Mouse (Mus musculus): ENCODE data around the gene Ppil1. TPM values are rescaled to one million over a fixed set of nuclear protein-coding genes. Genes with fewer than 3 reads are reported as not detected.
"Not testable (repeated sequence)": the region's sequence is repeated elsewhere in the genome, so short reads cannot be mapped to it uniquely, and the experiment has no call there.

Gene Ppil1
- polyA plus RNA-seq, 1 experiment from 2014 or later = 129 TPM

DNA sequence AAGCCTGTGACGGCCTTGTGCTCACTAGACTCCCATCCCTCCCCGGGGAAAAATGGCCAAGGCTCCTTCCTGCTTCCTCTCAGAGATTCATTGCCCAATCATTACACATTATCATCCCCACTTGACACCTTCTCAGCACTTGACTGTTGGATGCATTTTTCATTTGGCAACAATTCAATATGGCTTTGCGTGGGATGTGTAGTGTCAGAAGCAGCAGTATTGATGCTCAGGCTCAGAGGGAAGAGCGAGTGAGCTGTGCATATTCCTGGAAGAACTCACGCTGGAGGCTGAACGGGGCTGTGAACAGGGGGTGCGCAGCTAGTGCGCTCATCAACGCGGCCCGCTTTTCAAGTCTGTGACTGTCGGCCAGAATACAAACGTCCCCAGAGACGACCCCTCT is 13.0 kb downstream of the Ppil1 start:
- Histone ChIP-seq H3K36me3 (peaks cover 31% of the 10 kb centered on the region; the same call in 1 of the 2 replicates), H3K4me1 (peaks cover 55% of the 10 kb centered on the region)
- H3K4me2 ChIP-seq (replicated peaks); H3K27ac ChIP-seq (replicated peaks); ATAC-seq (ENCODE audit: insufficient number of reproducible peaks, low FRiP score, low TSS enrichment, low read depth); H3K27me3 ChIP-seq; H3K9me3 ChIP-seq (replicated peaks); H3K4me3 ChIP-seq (replicated peaks); H3K9ac ChIP-seq: not testable (repeated sequence)
- 84% methylated on average over 14 of the region's 14 CpGs for WGBS

GRCm38 (mm10) chr17:29249512-29249911 is 14.5 kb downstream of the Ppil1 start:
- H3K36me3 ChIP-seq = peaks cover 25% of the 10 kb centered on the region; the same call in 1 of the 2 replicates
- ATAC-seq (ENCODE audit: insufficient number of reproducible peaks, low FRiP score, low TSS enrichment, low read depth) = no peak
- H3K4me2 ChIP-seq (replicated peaks) = no peak overlapping the region
- WGBS = 63% methylated on average over 9 of the region's 9 CpGs
- no peak overlapping the region for H3K4me3 ChIP-seq (replicated peaks)
- no peak overlapping the region for H3K27ac ChIP-seq (replicated peaks)
- H3K9ac ChIP-seq = no peak overlapping the region
- H3K9me3 ChIP-seq (replicated peaks) = no peaks in the 10 kb centered on the region
- H3K27me3 ChIP-seq = no peaks in the 10 kb centered on the region
- peaks cover 70% of the 10 kb centered on the region for H3K4me1 ChIP-seq

- no peak for ATAC-seq (ENCODE audit: insufficient number of reproducible peaks, low FRiP score, low TSS enrichment, low read depth)
- H3K9ac ChIP-seq = no peak overlapping the region
- WGBS = 49% methylated on average over 13 of the region's 13 CpGs
Measured at GRCm38 (mm10) chr17:29247881-29248280, 16.1 kb downstream of the Ppil1 start.

GRCm38 (mm10) chr17:29246602-29247001 is 17.4 kb downstream of the Ppil1 start:
- 0 out of 2 replicates have a peak, but pooled peaks have one; percentile 41 for ATAC-seq (ENCODE audit: insufficient number of reproducible peaks, low FRiP score, low TSS enrichment, low read depth)

More at GRCm38 (mm10) chr17:29247881-29248280, 16.1 kb downstream of the Ppil1 start:
- Histone ChIP-seq H3K4me2 (replicated peaks) (no peak overlapping the region), H3K27ac (replicated peaks) (peak overlapping the region; percentile 58), H3K9me3 (replicated peaks) (no peaks in the 10 kb centered on the region), H3K27me3 (0 out of 2 replicates have a peak, but pooled peaks cover 6% of the 10 kb centered on the region), H3K4me3 (replicated peaks) (no peak overlapping the region), H3K36me3 (peaks cover 16% of the 10 kb centered on the region; the same call in 1 of the 2 replicates), H3K4me1 (peaks cover 68% of the 10 kb centered on the region)

DNA sequence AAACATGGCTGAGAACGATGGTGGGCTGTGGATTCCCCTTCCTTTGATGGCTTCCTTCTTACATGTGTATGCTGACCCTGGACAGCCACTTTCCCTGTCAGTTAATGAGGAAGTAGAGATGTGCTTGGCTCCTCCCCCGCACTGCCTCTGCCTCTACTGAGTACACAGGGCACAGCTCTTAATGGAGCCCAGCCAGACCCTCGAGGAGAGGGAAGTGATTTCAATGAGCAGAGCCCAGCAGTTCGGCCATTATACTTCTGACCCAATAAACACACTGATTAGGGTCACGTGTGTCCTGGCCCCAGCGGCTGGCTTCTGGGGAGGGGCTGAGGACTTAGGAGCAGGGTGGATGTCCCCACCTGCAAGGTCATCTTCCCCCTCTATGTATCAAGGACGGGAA is 18.3 kb downstream of the Ppil1 start:
- no peak overlapping the region for H3K4me2 ChIP-seq (replicated peaks)
- H3K27me3 ChIP-seq = 0 out of 2 replicates have a peak, but pooled peaks cover 6% of the 10 kb centered on the region
- WGBS = 41% methylated on average over 7 of the region's 7 CpGs
- no peak overlapping the region for H3K27ac ChIP-seq (replicated peaks)
- no peak overlapping the region for H3K4me3 ChIP-seq (replicated peaks)
- peaks cover 5% of the 10 kb centered on the region; the same call in 1 of the 2 replicates for H3K36me3 ChIP-seq
- no peak overlapping the region for H3K9ac ChIP-seq
- no peak for ATAC-seq (ENCODE audit: insufficient number of reproducible peaks, low FRiP score, low TSS enrichment, low read depth)
- H3K4me1 ChIP-seq = peaks cover 49% of the 10 kb centered on the region
- no peaks in the 10 kb centered on the region for H3K9me3 ChIP-seq (replicated peaks)

More at GRCm38 (mm10) chr17:29246602-29247001, 17.4 kb downstream of the Ppil1 start:
- 8% methylated on average over 5 of the region's 5 CpGs for WGBS
- H3K9ac ChIP-seq = no peak overlapping the region
- peaks cover 55% of the 10 kb centered on the region for H3K4me1 ChIP-seq
- H3K4me2 ChIP-seq (replicated peaks) = no peak overlapping the region
- 0 out of 2 replicates have a peak, but pooled peaks cover 6% of the 10 kb centered on the region for H3K27me3 ChIP-seq
- H3K9me3 ChIP-seq (replicated peaks) = no peaks in the 10 kb centered on the region
- H3K36me3 ChIP-seq = peaks cover 12% of the 10 kb centered on the region; the same call in 1 of the 2 replicates
- H3K27ac ChIP-seq (replicated peaks) = no peak overlapping the region
- H3K4me3 ChIP-seq (replicated peaks) = no peak overlapping the region

DNA sequence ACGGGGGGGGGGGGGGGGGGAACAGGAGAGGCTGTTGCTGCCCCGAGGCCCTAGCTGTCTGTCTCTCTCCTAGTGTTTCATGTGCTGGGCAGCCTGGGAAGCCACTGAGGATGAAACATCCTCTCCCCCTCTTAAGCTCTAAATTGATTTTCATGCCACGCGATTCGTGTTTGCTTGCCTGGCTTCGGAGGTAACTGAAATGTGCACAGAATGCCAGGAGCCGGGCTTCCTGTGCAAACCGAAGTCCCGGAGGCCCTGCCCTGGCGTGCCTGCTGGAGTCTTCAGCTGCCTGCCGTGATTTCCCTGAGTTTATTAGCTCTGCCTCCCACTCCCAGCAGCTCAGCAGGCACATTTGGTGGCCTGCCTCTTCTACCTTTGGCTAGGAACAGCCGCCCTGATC is 19.1 kb downstream of the Ppil1 start:
- no peaks in the 10 kb centered on the region for H3K9me3 ChIP-seq (replicated peaks)
- no peak overlapping the region for H3K4me3 ChIP-seq (replicated peaks)
- WGBS = 9% methylated on average over 11 of the region's 12 CpGs
- ATAC-seq (ENCODE audit: insufficient number of reproducible peaks, low FRiP score, low TSS enrichment, low read depth) = no peak
- H3K9ac ChIP-seq = no peak overlapping the region
- peaks cover 10% of the 10 kb centered on the region for H3K27me3 ChIP-seq
- H3K4me2 ChIP-seq (replicated peaks) = no peak overlapping the region
- peaks cover 49% of the 10 kb centered on the region for H3K4me1 ChIP-seq
- no peaks in the 10 kb centered on the region for H3K36me3 ChIP-seq
- peak overlapping the region; percentile 13; the same call in 1 of the 2 replicates for H3K27ac ChIP-seq (replicated peaks)

- peak; percentile 13; the same call in 1 of the 2 replicates for ATAC-seq (ENCODE audit: insufficient number of reproducible peaks, low FRiP score, low TSS enrichment, low read depth)
- 2% methylated on average over 23 of the region's 23 CpGs for WGBS
Measured at GRCm38 (mm10) chr17:29238421-29238945, 25.5 kb downstream of the Ppil1 start.

GRCm38 (mm10) chr17:29237772-29238420 is 26.1 kb downstream of the Ppil1 start, which contains the start of gene Cpne5:
Cpne5 (minus strand) TSS chr17:29238167.
- peaks cover 11% of the 10 kb centered on the region for H3K27me3 ChIP-seq

More at GRCm38 (mm10) chr17:29238421-29238945, 25.5 kb downstream of the Ppil1 start:
- Histone ChIP-seq H3K4me1 (peaks cover 29% of the 10 kb centered on the region), H3K27me3 (peaks cover 12% of the 10 kb centered on the region), H3K9me3 (replicated peaks) (no peaks in the 10 kb centered on the region), H3K4me2 (replicated peaks) (peak overlapping the region; percentile 99), H3K36me3 (no peaks in the 10 kb centered on the region), H3K27ac (replicated peaks) (no peak overlapping the region), H3K9ac (peak overlapping the region; percentile 55; the same call in 1 of the 2 replicates), H3K4me3 (replicated peaks) (peak overlapping the region; percentile 65)

GRCm38 (mm10) chr17:29237267-29237771 is 26.7 kb downstream of the Ppil1 start:
- H3K4me1 ChIP-seq = peaks cover 32% of the 10 kb centered on the region
- H3K9ac ChIP-seq = peak overlapping the region; percentile 55
- H3K27ac ChIP-seq (replicated peaks) = peak overlapping the region; percentile 74; the same call in 1 of the 2 replicates
- H3K4me2 ChIP-seq (replicated peaks) = peak overlapping the region; percentile 99
- peaks cover 11% of the 10 kb centered on the region for H3K27me3 ChIP-seq
- peak overlapping the region; percentile 65 for H3K4me3 ChIP-seq (replicated peaks)
- no peaks in the 10 kb centered on the region for H3K9me3 ChIP-seq (replicated peaks)
- WGBS = 2% methylated on average over 32 of the region's 32 CpGs
- H3K36me3 ChIP-seq = no peaks in the 10 kb centered on the region
- no peak for ATAC-seq (ENCODE audit: insufficient number of reproducible peaks, low FRiP score, low TSS enrichment, low read depth)

More at GRCm38 (mm10) chr17:29237772-29238420, 26.1 kb downstream of the Ppil1 start, which contains the start of gene Cpne5:
- peak; percentile 51 for ATAC-seq (ENCODE audit: insufficient number of reproducible peaks, low FRiP score, low TSS enrichment, low read depth)
- peak within 1 kb of the TSS; percentile 55 for H3K9ac ChIP-seq
- H3K9me3 ChIP-seq (replicated peaks) = no peaks in the 10 kb centered on the region
- under 1% methylated on average over 66 of the region's 73 CpGs for WGBS
- H3K4me1 ChIP-seq = peaks cover 31% of the 10 kb centered on the region
- H3K27ac ChIP-seq (replicated peaks) = peak within 1 kb of the TSS; percentile 74
- H3K4me2 ChIP-seq (replicated peaks) = peak within 1 kb of the TSS; percentile 99
- H3K4me3 ChIP-seq (replicated peaks) = peak within 1 kb of the TSS; percentile 65
- H3K36me3 ChIP-seq = no peaks in the 10 kb centered on the region

- Histone ChIP-seq H3K27ac (replicated peaks) (no peak overlapping the region), H3K9me3 (replicated peaks) (no peaks in the 10 kb centered on the region), H3K4me3 (replicated peaks) (peak overlapping the region; percentile 65; the same call in 1 of the 2 replicates), H3K27me3 (peaks cover 11% of the 10 kb centered on the region), H3K9ac (no peak overlapping the region), H3K36me3 (no peaks in the 10 kb centered on the region), H3K4me1 (peaks cover 32% of the 10 kb centered on the region), H3K4me2 (replicated peaks) (peak overlapping the region; percentile 99)
- 58% methylated on average over 7 of the region's 7 CpGs for WGBS
- ATAC-seq (ENCODE audit: insufficient number of reproducible peaks, low FRiP score, low TSS enrichment, low read depth) = no peak
Measured at GRCm38 (mm10) chr17:29236111-29236510, 27.9 kb downstream of the Ppil1 start.

DNA sequence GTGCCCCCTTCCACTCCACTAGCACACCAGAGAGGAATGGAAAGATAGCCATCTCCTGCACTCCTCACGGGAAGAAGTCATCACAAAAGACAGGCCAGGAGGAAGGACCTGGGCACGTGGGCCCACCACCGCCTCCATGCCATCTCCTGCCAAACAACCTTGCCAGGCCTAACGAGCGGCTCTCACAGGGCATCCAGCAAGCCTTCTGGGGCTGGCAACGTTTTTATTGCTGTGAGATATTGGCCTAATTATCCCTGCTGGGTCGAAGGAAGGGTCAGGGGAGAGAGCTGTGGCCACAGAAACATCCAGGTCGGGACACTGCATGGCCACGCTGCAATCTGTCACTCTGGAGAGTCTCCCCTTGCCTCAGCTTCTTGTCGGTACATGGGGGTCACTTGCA is 32.9 kb downstream of the Ppil1 start:
- no peak overlapping the region for H3K4me3 ChIP-seq (replicated peaks)
- no peak overlapping the region for H3K4me2 ChIP-seq (replicated peaks)
- 79% methylated on average over 10 of the region's 10 CpGs for WGBS
- H3K9ac ChIP-seq = no peak overlapping the region
- no peaks in the 10 kb centered on the region for H3K36me3 ChIP-seq
- no peaks in the 10 kb centered on the region for H3K9me3 ChIP-seq (replicated peaks)
- peaks cover 23% of the 10 kb centered on the region for H3K4me1 ChIP-seq
- H3K27me3 ChIP-seq = peaks cover 4% of the 10 kb centered on the region; the same call in 1 of the 2 replicates
- H3K27ac ChIP-seq (replicated peaks) = no peak overlapping the region
- ATAC-seq (ENCODE audit: insufficient number of reproducible peaks, low FRiP score, low TSS enrichment, low read depth) = no peak

All from embryonic facial prominence, embryonic 15.5 days (tissue).